Mouse (Mus musculus) intestine, postnatal 0 days (tissue): ENCODE results near the gene Vash1. TPM values are rescaled to one million over a fixed set of nuclear protein-coding genes. Genes with fewer than 3 reads are reported as not detected.

ENCODE experiments used
- ATAC-seq: fragments of 200-750 bp; cut with Nextera tagmentation; 2 replicates; pipeline ENCODE4 v1.8.0; 2017; ENCODE audit warnings: mild to moderate bottlenecking, moderate TSS enrichment, moderate library complexity
- H3K27ac ChIP-seq: fragments of 300-500 bp; sonication (generic); 2 replicates; pipeline ENCODE4 v1.5.1; 2014; ENCODE audit warnings: mild to moderate bottlenecking, low read depth, low read length, moderate library complexity
- H3K27me3 ChIP-seq: fragments of 300-500 bp; sonication (generic); replicated peaks from 2 replicates; pipeline ENCODE4 v1.6.1; 2014; ENCODE audit warnings: low read length, mixed read lengths; ENCODE audit not compliant: control insufficient read depth, insufficient read depth
- H3K36me3 ChIP-seq: fragments of 300-500 bp; sonication (generic); 2 replicates; pipeline ENCODE4 v1.6.1; 2014; ENCODE audit warnings: mild to moderate bottlenecking, moderate library complexity; ENCODE audit not compliant: control insufficient read depth, insufficient read depth
- H3K4me1 ChIP-seq: fragments of 300-500 bp; sonication (generic); replicated peaks from 2 replicates; pipeline ENCODE4 v1.6.1; 2014; ENCODE audit warnings: antibody characterized with exemption, low read length, mixed read lengths; ENCODE audit not compliant: control insufficient read depth, insufficient read depth
- H3K4me2 ChIP-seq: fragments of 300-500 bp; sonication (generic); replicated peaks from 2 replicates; pipeline ENCODE4 v1.6.1; 2014; ENCODE audit warnings: low read depth, mild to moderate bottlenecking, moderate library complexity
- H3K4me3 ChIP-seq: fragments of 300-500 bp; sonication (generic); 2 replicates; pipeline ENCODE4 v1.5.1; 2014; ENCODE audit warnings: low read depth, low read length
- H3K9ac ChIP-seq: fragments of 300-500 bp; sonication (generic); 2 replicates; pipeline ENCODE4 v1.6.1; 2014; ENCODE audit warnings: mild to moderate bottlenecking, low read depth, low read length
- H3K9me3 ChIP-seq: fragments of 300-500 bp; sonication (generic); 2 replicates; pipeline ENCODE4 v1.6.1; 2016; ENCODE audit warnings: mixed run types; ENCODE audit not compliant: control insufficient read depth
- CTCF ChIP-seq: sonication (generic); IDR thresholded peaks from 2 replicates; pipeline ENCODE4 v1.5.1; 2016; ENCODE audit warnings: low read depth, mild to moderate bottlenecking, control low read depth, antibody characterized with exemption, moderate library complexity
- WGBS: fragments of 180-500 bp; shearing (Covaris S2); extraction: QIAGEN DNeasy Blood & Tissue Kit; methylation state at CpG from one replicate; pipeline ENCODE4 v1.1.7; 2014; 5-methylcytosine and 5-hydroxymethylcytosine counted together
- polyA plus RNA-seq: library from polyadenylated mRNA; unstranded; fragments of >200 nt; fragmentation: Nextera tagmentation; extraction: Ambion mirVana; gene quantifications from 2 replicates; pipeline ENCODE4 v1.2.1, GENCODE M21; 2015

The Vash1 gene
- polyA plus RNA-seq: 4.1 and 5.4 TPM in 2 replicates

DNA sequence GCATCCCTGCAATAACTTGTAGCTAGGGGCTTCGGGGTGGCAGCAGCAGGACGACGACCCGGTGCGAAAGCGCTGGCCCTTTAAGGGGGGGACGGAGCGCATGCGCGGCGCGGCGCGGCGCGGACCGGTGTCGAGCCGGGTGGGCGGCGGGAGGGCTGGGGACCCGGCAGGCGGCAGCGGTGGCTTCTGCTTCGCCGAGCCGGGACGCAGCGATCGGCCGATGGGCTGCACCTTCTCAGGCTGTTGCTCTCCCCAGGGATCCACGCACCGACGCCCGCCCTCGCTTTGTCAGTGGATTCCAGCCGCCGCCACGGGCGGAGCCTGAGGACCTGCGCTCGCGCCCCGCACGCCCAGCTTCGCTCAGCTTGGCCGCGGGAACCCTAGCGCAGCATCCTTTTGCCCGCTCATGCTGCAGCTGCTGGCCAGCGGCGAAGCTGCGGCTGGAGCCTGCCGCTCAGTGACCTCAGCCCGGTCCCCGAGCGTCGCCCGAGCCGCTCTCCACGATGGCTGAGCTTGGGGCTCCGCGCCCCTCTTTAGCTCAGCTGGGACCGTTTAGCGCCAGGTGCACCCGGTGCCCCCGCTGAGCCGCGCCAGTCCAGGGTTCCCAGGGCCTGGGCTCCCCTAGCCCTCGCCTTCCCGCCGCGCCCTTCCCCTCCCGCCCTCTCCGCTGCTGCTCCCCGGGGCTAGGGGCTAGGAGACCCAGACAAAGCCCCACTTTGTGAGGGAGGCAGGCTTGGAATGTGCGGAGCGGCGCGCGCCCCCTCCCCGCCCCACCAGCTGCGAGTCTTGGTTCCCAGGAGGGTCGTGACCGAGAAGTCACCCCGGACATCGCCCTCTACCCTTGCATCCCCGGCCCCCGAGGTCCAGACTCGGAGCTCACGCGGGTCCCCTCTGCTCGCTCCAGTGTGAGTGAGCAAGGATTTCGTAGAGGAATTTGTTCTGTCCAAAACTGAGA is at the start of gene Vash1:
Gene Vash1 (plus strand): TSS at position 110 of the 955 bp plus-strand sequence.
- peak within 1 kb of the TSS; percentile 43 for H3K9ac ChIP-seq
- H3K27me3 ChIP-seq: peaks cover 18% of the 10 kb centered on the region
- H3K4me3 ChIP-seq: peak within 1 kb of the TSS; percentile 59
- no peaks in the 10 kb centered on the region for H3K36me3 ChIP-seq
- TF ChIP-seq CTCF: no peak
- H3K4me2 ChIP-seq: peak within 1 kb of the TSS; percentile 98
- H3K9me3 ChIP-seq: no peaks in the 10 kb centered on the region
- peak within 1 kb of the TSS; percentile 41 for H3K27ac ChIP-seq
- H3K4me1 ChIP-seq: no peaks in the 10 kb centered on the region; the same call in 1 of the 2 replicates
- under 1% methylated on average over 93 of the region's 94 CpGs for WGBS
- ATAC-seq: peak; percentile 31; the same call in 1 of the 2 replicates

DNA sequence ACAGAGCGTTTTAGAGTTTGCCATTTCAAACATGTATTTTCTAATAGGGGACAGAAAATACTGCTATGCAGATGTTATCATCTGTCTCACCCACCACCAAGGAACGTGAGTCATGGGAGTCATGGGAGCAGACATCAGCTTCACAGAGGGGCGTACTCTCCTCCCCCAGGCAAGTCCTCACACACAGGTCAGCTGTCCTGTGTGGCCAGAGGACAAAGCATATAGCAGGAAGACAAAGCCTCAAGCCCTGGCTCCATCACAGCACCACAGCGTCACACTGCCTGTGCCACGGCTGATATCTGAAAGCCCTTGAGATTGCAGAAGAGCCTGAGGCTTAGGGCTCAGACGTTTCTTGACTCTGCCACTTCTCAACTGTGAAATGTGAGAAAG is 49.7 kb upstream of the Vash1 start:
- H3K27me3 ChIP-seq: no peaks in the 10 kb centered on the region
- no peak overlapping the region for H3K27ac ChIP-seq
- H3K36me3 ChIP-seq: no peaks in the 10 kb centered on the region
- H3K9ac ChIP-seq: no peak overlapping the region
- H3K4me3 ChIP-seq: no peak overlapping the region
- no peak for ATAC-seq
- H3K4me2 ChIP-seq: no peak overlapping the region
- 52% methylated on average over 6 of the region's 6 CpGs for WGBS
- no peak for TF ChIP-seq CTCF
- no peaks in the 10 kb centered on the region for H3K4me1 ChIP-seq
- no peaks in the 10 kb centered on the region for H3K9me3 ChIP-seq

DNA sequence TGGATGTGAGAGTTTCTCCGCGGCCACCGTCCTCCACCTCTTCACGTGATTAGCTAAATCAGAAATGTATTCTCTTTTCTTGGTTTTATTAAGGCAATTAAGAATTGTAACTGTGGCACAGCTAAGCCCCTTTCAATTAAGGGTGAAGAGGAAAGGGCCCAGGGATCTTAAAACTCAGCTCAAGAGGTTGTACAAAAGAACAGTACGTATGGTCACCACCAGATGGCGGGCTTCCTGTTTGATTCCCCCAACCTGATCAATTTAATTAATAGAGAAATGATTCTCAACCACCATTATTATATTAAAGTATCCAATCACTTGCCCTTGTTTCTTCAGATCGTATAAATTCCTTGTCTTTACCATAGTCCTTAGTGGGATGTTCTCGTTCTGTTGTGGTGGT is 36.7 kb upstream of the Vash1 start:
- Histone ChIP-seq H3K27me3 (no peaks in the 10 kb centered on the region), H3K9me3 (no peaks in the 10 kb centered on the region), H3K4me3 (no peak overlapping the region), H3K4me2 (no peak overlapping the region), H3K9ac (no peak overlapping the region), H3K4me1 (no peaks in the 10 kb centered on the region), H3K36me3 (no peaks in the 10 kb centered on the region), H3K27ac (no peak overlapping the region)
- TF ChIP-seq CTCF: peak; percentile 64
- 47% methylated on average over 8 of the region's 8 CpGs for WGBS
- ATAC-seq: no peak

DNA sequence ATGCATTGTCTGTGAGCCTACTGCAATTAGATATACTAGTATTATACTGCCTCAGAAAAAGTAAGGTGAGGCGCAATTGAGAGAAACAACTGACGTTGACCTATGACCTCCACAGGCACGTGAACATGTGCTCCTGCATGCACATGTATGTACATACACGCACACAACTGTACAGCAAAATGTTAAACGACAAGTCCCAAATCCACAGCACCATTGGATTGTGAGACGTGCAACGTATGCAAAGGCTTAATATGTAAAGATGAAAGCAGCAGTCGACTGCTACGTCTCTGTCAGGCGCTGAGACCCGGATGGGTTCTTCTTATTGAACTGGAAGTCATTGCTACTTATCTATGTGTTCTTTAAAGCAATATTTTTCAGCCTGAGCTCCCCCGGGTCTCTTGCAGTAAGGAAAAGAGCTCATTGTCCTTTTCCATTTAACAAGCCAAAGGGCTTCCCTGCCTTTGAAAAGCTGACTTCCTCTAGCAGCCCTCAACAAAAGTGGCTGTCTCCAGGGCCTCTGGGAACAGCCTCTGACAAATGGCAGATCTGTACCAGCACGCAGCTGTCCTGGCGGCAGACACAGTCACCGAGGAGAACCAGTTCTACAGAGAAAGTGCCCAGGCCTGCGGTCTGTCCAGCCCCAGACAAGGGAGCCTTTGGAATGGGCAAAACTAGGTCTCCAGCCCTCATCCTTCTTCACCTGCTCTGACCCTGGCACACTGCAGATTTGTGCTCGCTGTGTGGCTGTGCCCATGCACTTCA is 33.8 kb upstream of the Vash1 start:
- Histone ChIP-seq H3K36me3 (no peaks in the 10 kb centered on the region), H3K4me3 (no peak overlapping the region), H3K9ac (no peak overlapping the region), H3K4me1 (no peaks in the 10 kb centered on the region), H3K4me2 (no peak overlapping the region), H3K27ac (no peak overlapping the region), H3K9me3 (no peaks in the 10 kb centered on the region), H3K27me3 (no peaks in the 10 kb centered on the region)
- 72% methylated on average over 17 of the region's 17 CpGs for WGBS
- ATAC-seq: no peak
- TF ChIP-seq CTCF: no peak

DNA sequence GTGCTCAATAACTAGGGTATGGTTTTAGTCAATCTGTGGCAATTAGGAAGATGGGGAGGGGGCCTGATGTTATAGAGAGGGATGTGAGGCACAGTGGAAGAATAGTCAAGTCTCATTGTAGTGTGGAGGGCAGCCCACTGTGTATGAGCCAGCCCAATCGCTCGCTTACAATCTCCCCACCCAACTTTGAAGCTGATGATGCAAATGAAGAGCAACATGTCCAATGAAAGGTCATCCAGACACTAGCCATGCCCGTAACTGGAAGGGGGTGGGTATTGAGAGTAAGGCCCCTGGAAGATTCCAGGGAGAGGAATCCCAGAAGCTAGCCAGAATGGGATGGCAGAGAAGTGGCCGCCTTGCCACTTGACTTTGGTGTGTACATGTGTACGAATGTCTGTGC is 33.0 kb upstream of the Vash1 start:
- Histone ChIP-seq H3K9me3 (no peaks in the 10 kb centered on the region), H3K36me3 (no peaks in the 10 kb centered on the region), H3K4me3 (no peak overlapping the region), H3K4me1 (no peaks in the 10 kb centered on the region), H3K4me2 (no peak overlapping the region), H3K9ac (no peak overlapping the region), H3K27me3 (no peaks in the 10 kb centered on the region), H3K27ac (no peak overlapping the region)
- WGBS: 88% methylated on average over 5 of the region's 5 CpGs
- no peak for TF ChIP-seq CTCF
- ATAC-seq: no peak

DNA sequence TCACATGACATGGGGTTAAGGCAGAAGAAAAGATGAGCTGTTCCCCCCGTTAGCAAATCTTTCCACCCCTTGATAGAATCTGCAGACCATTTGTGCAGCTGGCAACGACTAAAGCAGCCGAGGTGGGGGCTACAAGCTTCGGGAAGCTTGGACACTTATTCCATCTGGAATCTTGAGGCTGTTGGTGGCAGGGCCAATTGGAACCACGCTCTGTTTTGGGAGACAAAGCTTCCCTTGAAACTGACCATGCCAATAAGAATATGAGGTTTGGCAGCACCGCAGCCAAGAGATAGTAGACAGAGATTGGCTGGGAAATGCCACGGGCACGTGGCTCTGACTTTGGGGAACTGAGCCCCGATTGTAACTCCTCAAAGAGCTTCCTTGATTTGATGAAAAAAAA is 31.7 kb upstream of the Vash1 start:
- no peak overlapping the region for H3K9ac ChIP-seq
- H3K27ac ChIP-seq: no peak overlapping the region
- no peak overlapping the region for H3K4me3 ChIP-seq
- H3K9me3 ChIP-seq: no peaks in the 10 kb centered on the region
- no peak for TF ChIP-seq CTCF
- 67% methylated on average over 9 of the region's 9 CpGs for WGBS
- no peak overlapping the region for H3K4me2 ChIP-seq
- no peaks in the 10 kb centered on the region for H3K27me3 ChIP-seq
- ATAC-seq: no peak
- no peaks in the 10 kb centered on the region for H3K36me3 ChIP-seq
- no peaks in the 10 kb centered on the region for H3K4me1 ChIP-seq
